Mouse (Mus musculus) ovary, adult 10 weeks (tissue): ENCODE measurements around the gene Olfr910. TPM values are rescaled to one million over a fixed set of nuclear protein-coding genes. Genes with fewer than 3 reads are reported as not detected.

ENCODE experiments used
- polyA plus RNA-seq: library from polyadenylated mRNA; stranded (reverse); fragments of 350-450 nt; fragmentation: Illumina TruSeq; extraction: RNeasy Lipid Tissue Mini Kit (QIAGEN cat#74804); gene quantifications from one replicate; pipeline ENCODE4 v1.2.3, GENCODE M21; 2014

Olfr910 gene
- polyA plus RNA-seq = not detected

GRCm38 (mm10) chr9:38537549-38537948 lies at the start of gene Olfr910:
Gene Olfr910 (plus strand): TSS chr9:38537849.

GRCm38 (mm10) chr9:38495501-38495900 lies 42.1 kb upstream of the Olfr910 start, which contains the start of gene Olfr907:
Gene Olfr907 (plus strand): TSS chr9:38495801.

GRCm38 (mm10) chr9:38521280-38521679 lies 16.4 kb upstream of the Olfr910 start, which contains the start of gene Olfr911-ps1:
Gene Olfr911-ps1 (plus strand): TSS chr9:38521580.

GRCm38 (mm10) chr9:38579878-38580277 lies 42.2 kb downstream of the Olfr910 start, which contains the start of gene Olfr912:
Gene Olfr912 (plus strand): TSS chr9:38580178.

Other genes with a start within 250 kb of the Olfr910 start
- gene Olfr896-ps1, start 246.7 kb upstream of the Olfr910 start, polyA plus RNA-seq = not detected
- not detected for gene Olfr25, start 208.8 kb upstream of the Olfr910 start, polyA plus RNA-seq
- not detected for gene Olfr898, start 189.4 kb upstream of the Olfr910 start, polyA plus RNA-seq
- gene Olfr250, start 171.0 kb upstream of the Olfr910 start, polyA plus RNA-seq = not detected
- gene Olfr251, start 160.8 kb upstream of the Olfr910 start, polyA plus RNA-seq = not detected
- gene Olfr147, start 136.2 kb upstream of the Olfr910 start, polyA plus RNA-seq = not detected
- gene Olfr901, start 108.4 kb upstream of the Olfr910 start, polyA plus RNA-seq = not detected
- gene Olfr902, start 90.2 kb upstream of the Olfr910 start, polyA plus RNA-seq = not detected
- not detected for gene Olfr904, start 74.7 kb upstream of the Olfr910 start, polyA plus RNA-seq
- gene Olfr905, start 66.7 kb upstream of the Olfr910 start, polyA plus RNA-seq = not detected
- gene Olfr906, start 50.8 kb upstream of the Olfr910 start, polyA plus RNA-seq = not detected
- not detected for gene Olfr907, start 42.0 kb upstream of the Olfr910 start, polyA plus RNA-seq
- not detected for gene Olfr911-ps1, start 16.3 kb upstream of the Olfr910 start, polyA plus RNA-seq
- gene Olfr912, start 42.3 kb downstream of the Olfr910 start, polyA plus RNA-seq = not detected
- gene Olfr913, start 54.9 kb downstream of the Olfr910 start, polyA plus RNA-seq = not detected
- not detected for gene Olfr914, start 67.3 kb downstream of the Olfr910 start, polyA plus RNA-seq
- not detected for gene Olfr916, start 122.0 kb downstream of the Olfr910 start, polyA plus RNA-seq
- gene Olfr917, start 128.0 kb downstream of the Olfr910 start, polyA plus RNA-seq = not detected
- gene Olfr918, start 136.8 kb downstream of the Olfr910 start, polyA plus RNA-seq = not detected
- not detected for gene Olfr919, start 165.8 kb downstream of the Olfr910 start, polyA plus RNA-seq
- 116 TPM for gene Vwa5a, start 180.4 kb downstream of the Olfr910 start, polyA plus RNA-seq
- 0.80 TPM for gene Olfr920, start 214.4 kb downstream of the Olfr910 start, polyA plus RNA-seq
- not detected for gene Olfr921, start 235.2 kb downstream of the Olfr910 start, polyA plus RNA-seq